Mouse (Mus musculus) embryo, embryonic 10 days (tissue): ENCODE measurements around the gene Fgf9.
A peak's percentile ranks its signal among the peaks of the same experiment; 100 is the strongest.

Experiments used
- DNase-seq: peaks from one replicate; pipeline ENCODE4 v3.0.0-alpha.2; 2015; ENCODE audit warnings: low spot score

Gene Fgf9

DNA sequence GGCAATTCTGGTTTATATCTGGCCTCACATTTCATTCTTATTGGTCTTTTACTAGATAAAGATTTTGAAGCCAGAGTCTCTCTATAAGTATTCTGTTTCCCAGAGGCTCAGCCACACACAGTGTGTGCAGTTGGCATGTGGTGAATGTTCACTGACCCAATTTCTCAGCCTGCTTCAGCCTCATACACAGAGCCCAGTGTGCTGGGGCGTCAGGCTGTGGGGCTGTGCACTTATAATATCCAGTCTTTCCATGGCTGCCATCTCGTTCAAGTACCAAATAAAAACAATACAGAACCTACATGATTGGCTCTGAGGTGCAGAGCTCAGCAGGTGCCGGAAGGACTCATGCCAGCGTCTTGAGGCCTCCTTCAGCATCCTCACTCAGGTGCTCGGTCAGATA, 19.1 kb downstream of the Fgf9 start:
- DNase-seq: no peak

DNA sequence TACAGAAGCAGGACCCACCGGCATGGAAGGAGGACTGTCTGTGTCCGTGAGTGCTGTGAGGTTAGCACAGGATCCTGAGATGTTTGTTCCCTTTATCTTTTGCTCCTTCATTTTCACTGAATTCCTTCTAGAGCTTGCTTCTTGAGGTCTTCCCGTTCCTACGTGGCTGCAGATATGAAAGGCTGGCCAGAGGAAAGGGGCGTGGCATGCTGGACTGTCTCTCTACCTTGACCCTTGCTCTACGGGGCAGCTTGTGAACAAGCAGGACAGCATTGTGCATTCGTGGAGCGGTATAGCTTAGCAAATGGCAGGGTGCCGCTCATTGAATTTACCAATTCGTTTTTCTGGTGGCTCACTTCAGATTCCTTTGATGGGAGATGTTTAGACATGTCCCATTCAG, 21.0 kb downstream of the Fgf9 start:
- no peak for DNase-seq

DNA sequence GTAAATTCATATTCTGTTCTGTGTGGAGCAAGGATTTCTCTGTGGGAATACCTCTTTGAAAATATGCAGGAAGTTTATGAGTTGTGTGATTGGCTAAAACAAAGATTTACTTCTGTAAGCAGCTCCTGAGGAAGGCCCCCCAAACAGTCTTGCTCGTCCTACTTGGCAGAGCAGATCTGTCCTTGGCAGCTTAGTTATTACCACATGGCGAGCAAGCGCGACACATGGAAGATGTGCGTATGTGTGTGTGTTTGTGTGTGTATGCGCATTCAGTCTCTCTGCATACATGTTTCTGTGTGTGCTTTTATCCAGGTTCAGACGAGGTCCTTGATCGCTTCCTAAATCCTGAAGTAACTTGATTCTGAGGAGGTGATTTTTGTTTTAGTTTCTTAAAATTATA, 29.3 kb downstream of the Fgf9 start:
- no peak for DNase-seq

DNA sequence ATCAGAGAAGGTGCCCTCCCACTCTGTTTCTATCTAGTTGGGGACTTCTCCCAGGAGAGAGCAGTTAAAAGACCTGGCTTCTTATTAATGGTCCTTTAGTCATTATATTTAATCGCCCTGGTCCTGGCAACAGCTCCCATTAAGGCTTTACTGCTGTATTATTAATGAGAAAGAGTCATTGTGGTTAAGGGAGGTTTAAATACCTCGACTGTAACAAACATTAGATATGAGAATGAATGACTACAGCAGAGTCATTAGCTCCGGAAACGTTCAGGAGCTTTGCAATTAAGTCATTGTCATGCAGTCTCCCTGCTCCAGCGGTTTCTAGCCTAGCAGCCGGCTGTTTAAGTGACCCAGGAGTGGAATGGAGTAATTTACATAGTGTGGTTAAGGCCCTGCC, 31.0 kb downstream of the Fgf9 start:
- DNase-seq: no peak

DNA sequence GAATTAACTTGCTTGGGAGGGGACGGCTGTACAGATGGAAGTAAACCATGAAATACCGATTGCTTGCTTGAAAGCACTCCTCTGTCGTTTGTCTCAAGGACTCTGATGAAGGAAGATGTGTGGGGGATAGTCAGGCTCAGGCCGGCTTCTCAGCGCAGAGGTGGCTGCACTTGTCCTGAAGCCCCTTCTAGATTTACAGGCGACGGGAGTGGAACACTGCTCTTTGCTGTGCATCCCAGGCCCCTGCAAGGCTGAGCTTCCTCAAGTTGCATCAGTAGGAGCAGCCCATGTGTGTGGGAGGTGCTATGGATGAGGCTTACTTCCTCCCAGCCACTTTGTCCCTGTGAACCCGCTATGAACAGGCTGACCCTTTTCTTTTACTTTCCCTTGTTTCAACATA, 33.9 kb downstream of the Fgf9 start:
- no peak for DNase-seq

DNA sequence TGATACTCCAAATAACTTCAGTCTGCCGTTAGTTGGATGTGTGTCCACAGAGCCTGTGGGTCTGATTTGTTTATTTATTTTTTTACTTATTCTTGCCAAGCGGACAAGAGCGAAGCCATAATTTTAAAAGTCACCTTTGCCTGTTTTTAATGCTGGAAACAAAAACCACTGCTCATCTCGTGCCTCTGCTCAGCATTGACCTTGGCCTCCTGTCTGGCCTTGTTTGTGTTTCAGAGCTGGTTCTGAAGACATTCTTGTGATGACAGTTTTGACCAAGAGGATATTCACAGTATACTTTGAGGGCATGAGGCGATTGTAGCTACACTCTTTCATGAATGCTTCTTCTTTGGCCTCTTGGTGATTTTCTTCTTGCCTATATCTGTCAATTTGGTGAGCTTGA, 35.2 kb downstream of the Fgf9 start:
- DNase-seq: no peak

DNA sequence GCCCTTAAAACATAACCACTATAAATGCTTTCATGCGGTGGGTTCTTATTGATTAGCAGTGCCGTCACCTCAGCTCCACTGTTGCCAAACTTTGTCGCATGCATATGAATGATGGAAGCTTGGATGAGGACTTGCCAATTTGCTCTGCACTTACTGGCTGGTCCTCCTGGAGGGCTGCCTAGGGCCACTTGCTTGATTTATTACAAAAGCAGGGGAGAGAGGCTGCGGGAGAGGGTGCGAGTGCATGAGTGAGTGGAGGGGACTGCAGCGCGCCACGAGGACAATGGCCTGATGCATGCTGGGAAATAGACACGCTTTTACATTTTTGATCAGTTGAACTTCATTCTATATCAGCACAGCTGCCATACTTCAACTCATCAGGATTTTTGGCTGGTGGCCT, 39.3 kb downstream of the Fgf9 start:
- no peak for DNase-seq

DNA sequence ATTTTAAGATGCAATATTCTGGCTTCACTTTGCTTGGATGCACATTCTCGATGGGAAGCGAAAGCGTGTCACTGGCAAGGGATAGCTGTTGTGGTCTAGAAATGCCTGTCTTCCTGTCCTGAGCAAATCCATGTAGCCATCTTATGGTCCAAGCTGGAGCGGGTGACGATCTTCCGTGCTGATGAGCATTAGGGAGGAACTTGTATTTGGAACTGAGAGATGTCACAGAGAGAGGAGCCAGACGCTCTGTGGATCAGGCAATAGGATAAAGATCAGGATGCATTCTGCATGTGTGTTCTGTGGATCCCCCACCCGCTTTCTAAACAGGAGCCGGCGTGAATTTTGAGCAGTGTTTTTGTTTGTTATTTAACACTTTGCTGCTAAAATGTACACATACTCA, 41.2 kb downstream of the Fgf9 start:
- DNase-seq: no peak

DNA sequence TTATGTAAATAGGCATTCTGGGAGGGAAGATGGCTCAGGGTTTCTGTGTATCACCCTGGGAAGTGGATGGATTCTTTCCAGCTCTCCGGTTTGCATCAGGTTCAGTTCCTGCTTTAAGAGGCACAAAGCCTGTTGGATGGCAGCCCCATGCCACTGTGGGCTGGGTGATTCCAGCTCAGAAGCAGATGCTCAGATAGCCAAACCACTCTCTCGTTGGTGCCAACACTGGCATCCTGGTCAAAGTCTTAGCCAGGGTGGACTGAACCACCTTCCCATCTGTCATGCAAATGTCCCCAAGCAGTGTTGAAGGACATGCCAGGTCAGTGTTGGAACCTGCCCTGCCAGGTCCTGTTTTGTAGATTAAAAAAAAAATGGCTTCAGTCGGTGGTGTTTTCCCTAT, 42.0 kb downstream of the Fgf9 start:
- no peak for DNase-seq

DNA sequence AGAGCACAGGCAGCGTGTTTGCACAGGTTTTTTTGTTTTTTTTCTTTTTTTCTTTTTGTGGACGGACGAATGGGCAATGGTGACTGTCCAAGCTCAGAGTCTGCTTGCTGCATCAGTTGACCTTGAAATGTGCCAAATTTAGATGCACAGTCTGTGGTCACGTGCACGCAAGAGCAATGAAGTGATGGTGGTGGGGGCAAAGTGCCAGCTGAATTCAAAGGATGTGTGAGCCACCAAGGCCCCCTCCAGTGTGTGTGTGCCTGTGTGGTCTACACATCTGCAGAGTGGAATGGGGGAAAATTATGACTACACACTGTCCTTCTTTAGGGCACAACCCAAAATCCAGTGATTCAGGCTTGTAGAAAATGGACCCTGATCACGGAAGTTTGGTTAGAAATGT, 42.8 kb downstream of the Fgf9 start:
- no peak for DNase-seq

DNA sequence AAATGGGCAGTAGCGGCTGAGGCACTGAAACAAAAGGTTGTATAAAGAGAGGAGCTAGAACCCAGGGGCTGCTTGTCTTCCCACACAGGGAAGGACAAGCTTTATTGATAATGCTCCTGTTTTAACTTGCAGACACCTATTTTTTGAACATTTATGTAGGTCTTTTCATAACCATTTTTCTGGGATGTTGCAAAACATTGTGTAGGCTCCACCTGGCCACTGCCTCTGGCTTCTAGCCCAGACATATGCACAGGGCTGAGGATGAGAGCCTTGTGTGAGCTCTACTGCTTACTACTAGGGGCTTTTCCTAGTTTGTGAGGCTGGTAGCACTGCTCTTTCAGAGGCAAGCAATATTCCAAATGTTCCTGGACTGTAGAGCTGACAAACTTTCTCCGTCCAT, 43.8 kb downstream of the Fgf9 start:
- no peak for DNase-seq

DNA sequence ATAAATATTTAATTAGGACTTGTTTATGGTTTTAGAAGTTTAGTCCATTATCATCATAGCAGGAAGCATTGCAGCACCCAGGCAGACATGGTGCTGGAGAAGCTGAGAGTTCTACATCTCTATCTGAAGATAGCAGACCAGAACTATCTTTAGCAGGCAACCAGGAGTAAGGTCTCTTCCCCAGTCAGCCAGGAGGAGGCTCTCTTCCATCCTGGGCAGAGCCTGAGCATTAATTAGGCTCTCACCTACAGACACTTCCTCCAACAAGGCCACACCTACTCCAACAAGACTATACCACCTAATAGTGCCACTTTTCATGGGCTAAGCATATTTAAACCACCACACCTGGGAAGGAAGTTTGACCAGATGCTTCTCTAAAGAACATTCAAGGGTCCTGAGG, 54.3 kb downstream of the Fgf9 start:
- no peak for DNase-seq

DNA sequence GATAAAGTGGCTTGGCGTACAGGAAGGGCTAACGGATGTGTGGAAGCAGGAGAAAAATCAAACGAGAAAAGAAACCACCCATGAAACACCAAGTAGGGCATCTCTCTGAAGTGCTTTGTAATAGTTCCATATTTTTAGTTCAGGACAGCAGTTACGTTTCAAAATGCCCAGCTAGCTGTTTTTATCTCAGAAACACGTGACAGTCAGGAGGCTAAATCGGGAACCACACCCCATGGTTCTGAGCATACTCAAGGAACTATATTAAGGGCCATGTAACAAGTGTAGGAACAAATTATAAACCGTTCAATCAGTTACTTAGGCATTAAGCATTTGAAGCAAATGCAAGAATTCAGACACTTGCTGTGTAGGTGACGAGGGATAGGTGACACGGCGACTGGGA, 56.2 kb downstream of the Fgf9 start:
- no peak for DNase-seq

DNA sequence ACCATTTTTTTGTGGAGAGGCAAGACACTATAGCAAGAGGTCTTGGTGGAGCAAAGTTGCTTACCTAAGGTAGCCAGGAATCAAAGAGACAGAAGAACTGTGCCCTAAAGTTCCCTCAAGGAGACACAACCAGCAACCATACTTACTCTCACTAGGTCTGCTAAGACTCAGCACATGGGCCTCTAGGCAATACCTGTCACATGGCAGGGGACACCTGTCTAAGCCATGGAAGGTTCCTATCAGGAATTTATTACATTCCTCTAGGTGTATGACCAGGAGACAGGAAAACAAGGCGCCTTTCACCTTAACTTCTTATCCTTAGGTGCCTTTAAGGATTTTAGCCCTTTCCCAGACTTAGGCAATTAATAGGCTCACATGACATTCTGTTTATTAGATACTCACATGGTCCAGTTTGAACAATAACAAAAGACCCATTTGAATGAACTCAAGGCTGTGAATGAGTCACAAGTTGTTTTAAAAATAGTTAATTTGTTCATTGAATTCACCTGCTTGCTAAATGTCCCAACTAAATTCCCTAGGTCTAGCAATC, 69.2 kb downstream of the Fgf9 start:
- DNase-seq: no peak

DNA sequence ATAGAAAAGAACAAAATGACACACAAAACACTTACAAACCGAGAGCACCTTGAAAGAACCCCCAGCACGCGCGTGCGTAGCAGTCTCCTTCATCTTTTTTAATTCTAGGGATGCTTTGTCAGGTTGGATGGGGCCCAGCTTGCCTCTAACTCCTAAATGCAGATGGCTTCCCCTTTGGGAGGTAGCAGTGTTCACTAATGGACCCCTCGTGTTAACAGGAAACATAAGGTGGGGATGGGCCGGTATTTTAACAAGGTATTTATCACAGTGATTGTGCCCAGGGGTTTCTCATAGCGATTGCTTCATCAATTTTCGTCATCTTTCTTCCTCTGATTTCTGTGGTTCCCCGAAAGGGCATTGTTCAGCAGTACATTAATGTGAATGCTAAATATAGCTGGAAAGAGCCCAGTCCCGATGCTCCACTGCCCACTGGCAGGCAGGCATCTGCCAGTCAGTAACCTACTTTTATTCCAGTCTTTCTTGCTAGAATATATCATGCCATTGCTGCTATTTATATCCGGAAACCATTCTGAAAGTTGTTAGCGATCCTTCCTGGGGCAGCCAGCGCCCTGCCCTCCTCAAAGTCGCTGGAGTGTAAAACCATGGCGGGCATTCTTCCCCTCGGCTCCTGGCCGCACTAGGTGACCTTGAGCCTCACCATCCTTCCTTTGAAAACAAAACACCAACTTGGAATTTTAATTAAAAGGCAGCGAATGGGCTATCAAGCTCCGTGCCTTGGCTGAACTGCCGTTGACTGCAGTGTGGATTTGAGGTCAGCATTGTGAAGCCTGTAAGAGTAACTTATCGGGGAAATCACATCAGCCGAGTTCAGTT, 79.5 kb downstream of the Fgf9 start:
- DNase-seq: no peak

DNA sequence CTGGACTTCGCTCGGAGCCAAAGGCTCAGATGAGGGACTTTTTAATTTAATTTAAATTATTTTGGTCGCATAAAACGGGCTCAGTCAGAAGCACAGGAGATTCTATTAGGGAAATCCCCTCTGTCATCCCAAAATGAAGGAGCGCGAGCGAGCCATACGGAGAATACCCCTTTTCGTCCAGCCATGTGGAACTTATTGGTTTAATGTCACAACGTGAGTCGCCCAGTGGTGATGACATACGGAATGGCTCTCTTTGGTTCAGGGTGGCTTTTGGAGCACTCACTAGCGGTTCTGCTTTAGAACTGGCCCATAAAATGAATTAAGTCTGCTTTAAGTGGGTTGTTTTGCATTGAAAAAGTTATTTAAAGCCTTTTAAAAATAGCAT, 80.1 kb downstream of the Fgf9 start:
- DNase-seq: peak; percentile 8

DNA sequence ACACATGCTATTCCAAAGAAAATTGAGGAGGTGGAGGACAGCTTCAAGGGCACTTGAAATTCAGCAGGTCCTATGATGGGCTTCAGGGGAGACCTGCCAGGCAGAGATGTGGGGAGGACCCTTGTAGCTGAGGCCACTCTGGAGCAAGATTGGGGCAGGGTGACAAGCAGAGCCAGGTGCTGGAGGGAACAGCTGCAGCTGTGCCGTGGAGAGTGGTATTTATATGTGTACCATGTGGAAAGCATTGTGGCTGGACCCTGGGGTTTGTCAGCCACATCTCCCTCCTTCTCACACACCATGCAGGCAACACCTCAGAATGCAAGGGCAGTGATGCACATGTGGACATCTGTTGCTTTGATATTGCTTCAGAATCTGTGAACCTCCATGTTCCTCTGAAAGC, 81.8 kb downstream of the Fgf9 start:
- no peak for DNase-seq

DNA sequence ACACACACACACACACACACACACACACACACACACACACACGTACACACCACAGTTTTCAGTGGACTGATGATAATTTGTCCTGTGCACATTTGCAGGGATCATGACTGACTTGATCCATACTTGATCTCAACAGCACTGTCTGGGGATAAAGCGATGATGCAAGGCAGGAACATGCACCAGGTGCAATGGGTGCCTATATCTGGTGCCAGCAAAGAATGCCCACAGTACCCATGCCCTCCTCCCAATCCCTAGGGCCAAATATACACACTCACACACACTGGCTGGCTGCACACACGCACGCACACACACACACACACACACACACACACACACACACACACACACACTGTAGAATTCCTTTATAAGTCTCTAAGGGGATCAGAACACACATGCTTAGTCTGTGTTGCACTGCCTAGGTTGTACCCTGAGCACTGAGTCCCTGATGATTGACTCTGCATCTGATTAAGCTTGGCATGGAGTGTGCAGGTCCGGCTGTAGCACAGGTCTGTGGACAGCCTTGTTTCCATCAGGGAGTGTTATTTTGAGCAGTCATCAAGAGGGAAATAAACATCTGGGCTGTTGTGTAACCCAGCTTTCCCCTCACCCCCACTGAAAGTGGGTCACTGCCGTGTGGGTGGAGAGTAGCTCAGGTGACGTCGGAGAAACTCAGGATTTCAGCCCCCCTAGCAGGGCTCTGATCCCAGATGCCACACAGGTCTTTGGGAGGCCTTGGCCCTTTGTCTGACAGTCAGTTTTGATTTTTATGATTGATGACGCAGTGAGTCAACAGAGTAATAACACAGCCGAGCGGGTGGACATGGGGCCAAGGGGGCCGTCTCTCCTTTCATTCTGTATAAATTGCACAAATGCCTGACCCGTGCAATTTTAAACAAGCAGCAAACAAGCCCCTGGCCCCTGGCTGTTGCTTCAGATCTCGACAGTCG, 83.4 kb downstream of the Fgf9 start:
- no peak for DNase-seq

DNA sequence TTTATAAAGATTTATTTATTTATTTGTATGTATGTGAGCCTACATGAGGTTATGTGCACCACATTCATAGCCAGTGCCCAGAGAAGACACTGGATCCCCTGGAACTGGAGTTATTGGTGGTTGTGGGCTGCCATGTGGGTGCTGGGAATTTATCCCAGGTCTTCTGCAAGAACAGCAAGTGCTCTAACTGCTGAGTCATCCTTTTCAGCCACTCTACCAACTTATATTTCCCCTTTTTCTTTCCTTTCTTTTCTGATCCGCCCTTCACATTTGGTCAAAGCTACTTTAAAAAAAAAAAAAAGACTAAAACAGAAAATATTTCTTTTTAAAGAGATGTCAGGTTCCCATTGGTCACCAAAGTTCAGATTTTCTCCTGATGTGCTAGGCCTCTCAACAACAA, 90.3 kb downstream of the Fgf9 start:
- DNase-seq: no peak
